Mouse (Mus musculus) C2C12 (cell line): Measurements from ENCODE around the gene Socs7.

Source experiments
- CTCF ChIP-seq: IDR thresholded peaks from one replicate; pipeline ENCODE4 v1.5.1; 2011; ENCODE audit not compliant: control insufficient read depth, insufficient read depth, insufficient read length
- USF1 ChIP-seq: IDR thresholded peaks from one replicate; pipeline ENCODE4 v1.6.1; 2011; ENCODE audit warnings: low read depth, mild to moderate bottlenecking, control low read depth, moderate library complexity

DNA sequence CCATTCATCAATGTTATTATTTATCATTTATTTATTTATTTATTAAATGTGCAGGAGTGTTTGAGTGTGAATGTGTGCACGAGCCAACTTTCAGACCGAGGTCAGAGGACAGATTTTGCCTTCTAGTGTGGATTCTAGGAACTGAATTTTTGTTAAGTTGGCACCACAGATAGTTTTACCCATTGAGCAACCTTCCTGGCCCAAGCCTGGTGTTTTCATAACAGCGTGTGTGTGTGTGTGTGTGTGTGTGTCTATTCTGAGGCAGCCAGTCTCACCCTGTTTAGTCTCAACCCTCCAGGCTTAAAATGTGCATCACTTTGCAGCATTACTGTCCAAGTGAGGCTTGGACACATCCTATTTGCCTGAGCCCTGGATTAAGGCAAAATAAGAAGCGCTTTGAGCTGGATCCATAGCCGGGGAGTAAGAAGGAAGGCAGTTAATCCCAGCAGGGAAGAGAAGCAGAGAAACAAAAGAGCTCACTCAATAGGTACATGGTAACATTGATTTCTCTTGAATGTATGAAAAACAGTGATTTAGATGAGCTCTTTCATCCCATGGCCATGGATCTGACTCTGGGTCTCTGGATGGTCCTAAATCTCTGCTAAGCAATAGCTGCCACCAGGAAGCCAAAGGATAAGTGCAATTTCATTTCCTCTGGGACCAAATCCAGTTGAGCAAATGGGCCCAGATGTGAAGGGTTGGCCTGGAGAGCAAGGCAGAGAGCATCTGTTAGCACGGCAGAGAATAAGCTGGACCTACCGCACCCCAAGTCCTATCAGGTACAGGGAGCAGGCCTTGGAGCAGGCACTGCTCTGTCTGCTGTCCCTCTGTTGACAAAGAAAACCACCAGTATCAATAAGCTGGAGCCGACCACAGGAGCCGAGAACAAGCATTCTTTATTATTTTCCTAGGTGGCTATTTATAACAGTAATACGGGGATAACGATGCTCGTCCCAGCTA, 30.8 kb upstream of the Socs7 start:
- TF ChIP-seq CTCF (no peak), USF1 (no peak)
